Mouse (Mus musculus): ENCODE results near the gene A730061H03Rik. TPM values are rescaled to one million over a fixed set of nuclear protein-coding genes. Genes with fewer than 3 reads are reported as not detected.
A peak's percentile ranks its signal among the peaks of the same experiment; 100 is the strongest.

Gene A730061H03Rik
- polyA plus RNA-seq, 1 experiment = not detected

DNA sequence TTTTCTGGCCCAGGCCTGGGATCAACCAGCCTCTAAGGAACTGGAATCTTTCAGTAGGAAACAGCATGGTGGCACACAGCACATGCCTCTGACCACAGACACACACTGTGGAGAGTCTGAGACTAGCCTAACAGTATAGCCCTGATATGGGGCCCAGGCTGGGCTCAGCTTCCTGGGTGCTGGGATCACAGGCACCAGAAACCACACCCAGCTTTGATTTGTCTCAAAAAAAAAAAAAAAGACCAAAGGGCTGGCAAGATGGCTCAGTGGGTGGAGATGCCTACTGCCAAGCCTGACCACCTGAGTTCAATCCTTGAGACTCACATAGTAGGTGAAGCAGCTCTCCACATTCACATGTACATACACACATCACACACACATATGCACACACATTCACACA, 5.6 kb downstream of the A730061H03Rik start:
- Histone ChIP-seq H3K27ac (ENCODE audit: control insufficient read depth, insufficient read depth, low read depth, low read length, poor library complexity) (no peak overlapping the region), H3K4me1 (ENCODE audit: control insufficient read depth, insufficient read depth, low read length) (peaks cover 2% of the 10 kb centered on the region; the same call in 1 of the 2 replicates), H3K4me3 (replicated peaks; ENCODE audit: control insufficient read depth, low read depth, low read length) (no peak overlapping the region)
- no peak for TF ChIP-seq POLR2A (IDR thresholded peaks at IDR 0.05; ENCODE audit: borderline replicate concordance, control insufficient read depth, low read depth, low read length)
- no peak for TF ChIP-seq CTCF (IDR thresholded peaks at IDR 0.05; ENCODE audit: control insufficient read depth, insufficient read depth, low read length)

DNA sequence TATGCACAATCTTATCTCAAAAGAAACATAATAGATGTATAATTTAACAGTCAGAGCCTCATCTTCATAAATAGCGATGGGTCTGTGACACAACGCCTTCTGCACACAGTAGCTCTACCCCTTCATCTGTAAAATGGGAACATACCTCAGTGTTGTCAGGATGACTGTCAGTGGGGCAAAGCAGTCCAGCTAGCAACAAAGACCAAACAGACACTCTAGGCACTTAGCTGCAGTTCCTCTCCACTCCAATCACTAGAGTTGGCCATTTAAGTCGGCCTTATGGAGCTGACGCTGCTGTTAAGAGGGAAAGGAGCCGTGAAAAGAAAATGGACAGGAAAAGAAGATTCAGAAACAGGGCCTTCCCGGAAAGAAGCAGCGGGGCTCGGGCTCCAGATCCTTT, 8.4 kb downstream of the A730061H03Rik start:
- TF ChIP-seq POLR2A (IDR thresholded peaks at IDR 0.05; ENCODE audit: borderline replicate concordance, control insufficient read depth, low read depth, low read length) (no peak), CTCF (IDR thresholded peaks at IDR 0.05; ENCODE audit: control insufficient read depth, insufficient read depth, low read length) (no peak)
- WGBS = 87% methylated on average over 8 of the region's 8 CpGs
- H3K27ac ChIP-seq (ENCODE audit: control insufficient read depth, insufficient read depth, low read depth, low read length, poor library complexity) = no peak overlapping the region
- H3K4me1 ChIP-seq (ENCODE audit: control insufficient read depth, insufficient read depth, low read length) = no peaks in the 10 kb centered on the region; the same call in 1 of the 2 replicates
- no peak overlapping the region for H3K4me3 ChIP-seq (replicated peaks; ENCODE audit: control insufficient read depth, low read depth, low read length)

DNA sequence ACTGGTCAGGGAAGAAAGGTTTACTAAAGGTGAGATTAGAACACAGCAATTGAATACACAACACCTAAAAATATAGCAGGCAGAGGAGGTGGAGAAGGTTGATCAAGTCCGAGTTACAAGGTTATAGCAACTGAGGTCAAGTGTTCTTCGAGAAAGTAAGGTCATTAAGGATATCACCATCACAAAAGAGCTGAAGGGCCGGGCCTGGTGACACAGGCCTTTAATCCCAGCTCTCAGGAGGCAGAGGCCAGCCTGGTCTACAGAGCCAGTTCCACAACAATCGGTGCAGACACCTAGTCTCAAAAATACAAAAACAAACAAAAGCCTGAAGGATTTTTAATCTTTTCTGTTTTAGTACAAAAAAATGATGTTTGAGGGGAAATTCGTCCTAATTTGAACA, 8.9 kb downstream of the A730061H03Rik start:
- TF ChIP-seq CTCF (IDR thresholded peaks at IDR 0.05; ENCODE audit: control insufficient read depth, insufficient read depth, low read length) (no peak), POLR2A (IDR thresholded peaks at IDR 0.05; ENCODE audit: borderline replicate concordance, control insufficient read depth, low read depth, low read length) (no peak)
- 86% methylated on average over 5 of the region's 5 CpGs for WGBS
- H3K27ac ChIP-seq (ENCODE audit: control insufficient read depth, insufficient read depth, low read depth, low read length, poor library complexity) = no peak overlapping the region
- H3K4me3 ChIP-seq (replicated peaks; ENCODE audit: control insufficient read depth, low read depth, low read length) = no peak overlapping the region
- no peaks in the 10 kb centered on the region; the same call in 1 of the 2 replicates for H3K4me1 ChIP-seq (ENCODE audit: control insufficient read depth, insufficient read depth, low read length)

DNA sequence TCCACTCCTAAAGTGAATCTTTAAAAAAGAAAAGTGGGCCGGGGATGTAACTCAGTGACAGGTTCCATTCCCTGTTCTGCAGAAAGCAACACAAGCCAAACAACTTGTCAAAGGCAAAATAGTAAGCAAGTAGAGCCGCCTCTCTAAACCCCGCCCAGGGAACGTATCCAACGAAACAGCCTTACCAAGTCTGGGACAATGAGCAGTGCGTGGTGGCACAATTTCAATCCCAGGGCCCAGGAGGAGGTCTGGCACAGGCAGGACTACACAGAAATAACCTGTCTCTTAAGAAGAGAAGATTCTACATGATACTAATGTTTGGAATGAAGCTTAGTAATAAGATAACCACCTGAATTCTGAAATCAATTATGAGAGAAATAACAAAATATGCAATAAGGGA, 10.0 kb downstream of the A730061H03Rik start:
- TF ChIP-seq CTCF (IDR thresholded peaks at IDR 0.05; ENCODE audit: control insufficient read depth, insufficient read depth, low read length) (no peak), POLR2A (IDR thresholded peaks at IDR 0.05; ENCODE audit: borderline replicate concordance, control insufficient read depth, low read depth, low read length) (no peak)
- WGBS = 87% methylated on average over 6 of the region's 6 CpGs
- Histone ChIP-seq H3K4me3 (replicated peaks; ENCODE audit: control insufficient read depth, low read depth, low read length) (no peak overlapping the region), H3K4me1 (ENCODE audit: control insufficient read depth, insufficient read depth, low read length) (no peaks in the 10 kb centered on the region), H3K27ac (ENCODE audit: control insufficient read depth, insufficient read depth, low read depth, low read length, poor library complexity) (no peak overlapping the region)

DNA sequence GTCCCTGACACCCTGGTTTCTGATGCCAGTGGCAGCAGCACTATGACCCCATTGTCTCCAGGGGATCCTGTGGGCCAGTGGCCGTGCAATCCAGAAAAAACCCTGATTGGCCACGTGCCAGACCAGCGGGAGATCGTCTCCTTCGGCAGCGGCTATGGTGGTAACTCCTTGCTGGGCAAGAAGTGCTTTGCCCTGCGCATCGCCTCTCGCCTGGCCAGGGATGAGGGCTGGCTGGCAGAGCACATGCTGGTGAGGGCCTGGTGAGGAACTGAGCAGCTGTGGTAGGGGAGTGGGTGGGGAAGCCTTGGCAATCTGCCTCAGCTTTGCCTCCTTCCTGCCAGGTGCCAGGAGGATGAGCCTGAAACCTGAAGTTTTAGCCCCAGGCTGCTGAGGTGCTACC, 15.9 kb downstream of the A730061H03Rik start:
- 87% methylated on average over 9 of the region's 9 CpGs for WGBS
- no peak for TF ChIP-seq CTCF (IDR thresholded peaks at IDR 0.05; ENCODE audit: control insufficient read depth, insufficient read depth, low read length)
- no peak overlapping the region for H3K4me3 ChIP-seq (replicated peaks; ENCODE audit: control insufficient read depth, low read depth, low read length)
- no peak overlapping the region for H3K27ac ChIP-seq (ENCODE audit: control insufficient read depth, insufficient read depth, low read depth, low read length, poor library complexity)
- no peaks in the 10 kb centered on the region for H3K4me1 ChIP-seq (ENCODE audit: control insufficient read depth, insufficient read depth, low read length)

DNA sequence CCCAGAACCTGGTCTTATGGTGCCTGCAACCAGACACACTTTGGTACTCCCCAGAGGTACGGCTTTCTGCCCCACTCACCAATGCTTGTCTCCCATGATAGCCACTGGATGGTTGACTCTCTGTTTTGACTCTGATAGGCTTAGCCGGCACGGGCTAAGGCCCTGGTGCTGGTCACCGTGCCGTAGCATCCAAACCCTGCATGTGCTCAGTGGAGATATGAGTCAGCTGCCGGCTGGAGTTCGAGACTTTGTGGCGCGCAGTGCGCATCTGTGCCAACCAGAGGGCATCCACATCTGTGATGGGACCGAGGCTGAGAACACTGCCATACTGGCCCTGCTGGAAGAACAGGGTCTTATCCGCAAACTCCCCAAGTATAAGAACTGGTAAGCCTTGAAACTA, 17.9 kb downstream of the A730061H03Rik start:
- peak overlapping the region; percentile 74 for H3K27ac ChIP-seq (ENCODE audit: control insufficient read depth, insufficient read depth, low read depth, low read length, poor library complexity)
- TF ChIP-seq POLR2A (IDR thresholded peaks at IDR 0.05; ENCODE audit: borderline replicate concordance, control insufficient read depth, low read depth, low read length) (peak; percentile 65; the same call in 1 of the 2 replicates), CTCF (IDR thresholded peaks at IDR 0.05; ENCODE audit: control insufficient read depth, insufficient read depth, low read length) (no peak)
- WGBS = 65% methylated on average over 12 of the region's 12 CpGs
- peak overlapping the region; percentile 2 for H3K4me3 ChIP-seq (replicated peaks; ENCODE audit: control insufficient read depth, low read depth, low read length)
- no peaks in the 10 kb centered on the region for H3K4me1 ChIP-seq (ENCODE audit: control insufficient read depth, insufficient read depth, low read length)

GRCm38 (mm10) chr14:55540787-55541321, 19.4 kb downstream of the A730061H03Rik start:
- Histone ChIP-seq H3K4me3 (replicated peaks; ENCODE audit: control insufficient read depth, low read depth, low read length) (peak overlapping the region; percentile 90), H3K4me1 (ENCODE audit: control insufficient read depth, insufficient read depth, low read length) (no peaks in the 10 kb centered on the region), H3K27ac (ENCODE audit: control insufficient read depth, insufficient read depth, low read depth, low read length, poor library complexity) (peak overlapping the region; percentile 91)
- TF ChIP-seq CTCF (IDR thresholded peaks at IDR 0.05; ENCODE audit: control insufficient read depth, insufficient read depth, low read length) = no peak
- TF ChIP-seq POLR2A (IDR thresholded peaks at IDR 0.05; ENCODE audit: borderline replicate concordance, control insufficient read depth, low read depth, low read length) = no peak; the same call in 1 of the 2 replicates
- WGBS = under 1% methylated on average over 10 of the region's 10 CpGs

- WGBS = under 1% methylated on average over 32 of the region's 32 CpGs
- H3K4me1 ChIP-seq (ENCODE audit: control insufficient read depth, insufficient read depth, low read length) = no peaks in the 10 kb centered on the region
- H3K27ac ChIP-seq (ENCODE audit: control insufficient read depth, insufficient read depth, low read depth, low read length, poor library complexity) = peak within 1 kb of the TSS; percentile 91
- TF ChIP-seq CTCF (IDR thresholded peaks at IDR 0.05; ENCODE audit: control insufficient read depth, insufficient read depth, low read length) = no peak
- TF ChIP-seq POLR2A (IDR thresholded peaks at IDR 0.05; ENCODE audit: borderline replicate concordance, control insufficient read depth, low read depth, low read length) = peak; percentile 83
- peak within 1 kb of the TSS; percentile 90 for H3K4me3 ChIP-seq (replicated peaks; ENCODE audit: control insufficient read depth, low read depth, low read length)
Measured at GRCm38 (mm10) chr14:55540067-55540786, 20.0 kb downstream of the A730061H03Rik start, which contains the start of gene Pck2. TSS of gene Pck2 (plus strand) at chr14:55540266.
